Mouse (Mus musculus) ZHBTc4 (cell line): Measurements from ENCODE around the gene Bcor.

Experiments used
- DNase-seq: peaks from one replicate; pipeline ENCODE4 v3.0.0-alpha.2; 2011; ENCODE audit warnings: low read depth, low spot score

Gene Bcor

GRCm38 (mm10) chrX:12127106-12127670 is 33.0 kb downstream of the Bcor start:
- DNase-seq: peak; percentile 20

- no peak for DNase-seq
Measured at GRCm38 (mm10) chrX:12126408-12127105, 33.6 kb downstream of the Bcor start.

- no peak for DNase-seq
Measured at GRCm38 (mm10) chrX:12124571-12124970, 35.6 kb downstream of the Bcor start.

GRCm38 (mm10) chrX:12123687-12124087 is 36.5 kb downstream of the Bcor start:
- DNase-seq: peak; percentile 61

GRCm38 (mm10) chrX:12122594-12123331 is 37.4 kb downstream of the Bcor start:
- DNase-seq: peak; percentile 79

- no peak for DNase-seq
Measured at GRCm38 (mm10) chrX:12119476-12119875, 40.7 kb downstream of the Bcor start.

GRCm38 (mm10) chrX:12116128-12116527 is 44.0 kb downstream of the Bcor start:
- peak; percentile 13 for DNase-seq

GRCm38 (mm10) chrX:12112166-12112565 is 48.0 kb downstream of the Bcor start:
- DNase-seq: no peak

- DNase-seq: peak; percentile 62
Measured at GRCm38 (mm10) chrX:12110518-12110917, 49.6 kb downstream of the Bcor start.

GRCm38 (mm10) chrX:12105358-12105757 is 54.8 kb downstream of the Bcor start:
- no peak for DNase-seq

- DNase-seq: no peak
Measured at GRCm38 (mm10) chrX:12096783-12097526, 63.2 kb downstream of the Bcor start.

- DNase-seq: no peak
Measured at GRCm38 (mm10) chrX:12093371-12093770, 66.8 kb downstream of the Bcor start.

GRCm38 (mm10) chrX:12091431-12092061 is 68.6 kb downstream of the Bcor start:
- DNase-seq: peak; percentile 21

- peak; percentile 72 for DNase-seq
Measured at GRCm38 (mm10) chrX:12090871-12091404, 69.2 kb downstream of the Bcor start.

- peak; percentile 65 for DNase-seq
Measured at GRCm38 (mm10) chrX:12090151-12090870, 69.8 kb downstream of the Bcor start.

- peak; percentile 61 for DNase-seq
Measured at GRCm38 (mm10) chrX:12089353-12090081, 70.6 kb downstream of the Bcor start.

GRCm38 (mm10) chrX:12089027-12089340 is 71.2 kb downstream of the Bcor start:
- no peak for DNase-seq

- DNase-seq: peak; percentile 77
Measured at GRCm38 (mm10) chrX:12088301-12089026, 71.7 kb downstream of the Bcor start.
